Mouse (Mus musculus) common myeloid progenitor, adult 5-6 weeks (primary cell): ENCODE data around the gene Ss18l1. TPM values are rescaled to one million over a fixed set of nuclear protein-coding genes. Genes with fewer than 3 reads are reported as not detected.

Experiments used
- ATAC-seq: replicated peaks from 2 replicates; pipeline ENCODE4 v1.8.0; 2016; ENCODE audit warnings: low read depth, mild to moderate bottlenecking, moderate TSS enrichment, inconsistent platforms; ENCODE audit not compliant: poor library complexity, severe bottlenecking
- total RNA-seq: library from RNA; stranded (forward); fragments of 200-1000, 187-1606 nt; gene quantifications from 2 replicates; pipeline ENCODE4 v1.2.3, GENCODE M21; 2017

Ss18l1 gene
- total RNA-seq, 1 experiment from 2014 or later, result 3.2 TPM

GRCm38 (mm10) chr2:180033956-180034355 lies 8.4 kb upstream of the Ss18l1 start:
- no peak; the same call in 1 of the 2 replicates for ATAC-seq

- ATAC-seq, result no peak
Measured at GRCm38 (mm10) chr2:180034753-180035152, 7.6 kb upstream of the Ss18l1 start.

GRCm38 (mm10) chr2:180040406-180040805 lies 1.9 kb upstream of the Ss18l1 start:
- peak; percentile 43 for ATAC-seq

GRCm38 (mm10) chr2:180041577-180042255 lies 593 bp upstream of the Ss18l1 start:
- peak; percentile 3 for ATAC-seq

- peak; percentile 7; the same call in 1 of the 2 replicates for ATAC-seq
Measured at GRCm38 (mm10) chr2:180042858-180043515, 678 bp downstream of the Ss18l1 start.

- peak; percentile 30; the same call in 1 of the 2 replicates for ATAC-seq
Measured at GRCm38 (mm10) chr2:180045283-180045682, 3.0 kb downstream of the Ss18l1 start.

- no peak for ATAC-seq
Measured at GRCm38 (mm10) chr2:180047580-180047979, 5.3 kb downstream of the Ss18l1 start.

GRCm38 (mm10) chr2:180047980-180048635 lies 5.8 kb downstream of the Ss18l1 start:
- ATAC-seq, result no peak

GRCm38 (mm10) chr2:180050986-180051385 lies 8.7 kb downstream of the Ss18l1 start:
- peak; percentile 87 for ATAC-seq

GRCm38 (mm10) chr2:180051986-180052733 lies 9.9 kb downstream of the Ss18l1 start:
- ATAC-seq, result peak; percentile 34; the same call in 1 of the 2 replicates

- no peak for ATAC-seq
Measured at GRCm38 (mm10) chr2:180053001-180053400, 10.7 kb downstream of the Ss18l1 start.

GRCm38 (mm10) chr2:180063338-180064131 lies 21.2 kb downstream of the Ss18l1 start:
- no peak for ATAC-seq

GRCm38 (mm10) chr2:180069770-180070480 lies 27.6 kb downstream of the Ss18l1 start:
- ATAC-seq, result no peak; the same call in 1 of the 2 replicates

- peak; percentile 97 for ATAC-seq
Measured at GRCm38 (mm10) chr2:180070481-180071453, 28.5 kb downstream of the Ss18l1 start, which contains the start of gene Mtg2. Gene Mtg2, plus strand, starts transcription at chr2:180070588.

GRCm38 (mm10) chr2:180071671-180072070 lies 29.4 kb downstream of the Ss18l1 start:
- ATAC-seq, result no peak

- no peak for ATAC-seq
Measured at GRCm38 (mm10) chr2:180072886-180073285, 30.6 kb downstream of the Ss18l1 start.

- ATAC-seq, result no peak
Measured at GRCm38 (mm10) chr2:180077622-180078021, 35.3 kb downstream of the Ss18l1 start.

GRCm38 (mm10) chr2:180080680-180081079 lies 38.4 kb downstream of the Ss18l1 start:
- ATAC-seq, result no peak
